Mouse (Mus musculus): ENCODE measurements around the gene Plb1.

- TF ChIP-seq POLR2A (IDR thresholded peaks at IDR 0.05; ENCODE audit: borderline replicate concordance, extremely low read depth, insufficient read depth, insufficient read length, poor library complexity, severe bottlenecking) (no peak), CTCF (IDR thresholded peaks at IDR 0.05; ENCODE audit: borderline replicate concordance, extremely low read depth, insufficient read depth, insufficient read length) (no peak)
Observed at GRCm38 (mm10) chr5:32195857-32196609, 36.5 kb upstream of the Plb1 start.

Measured in brain, embryonic 14.5 days (tissue).